Mouse (Mus musculus): ENCODE measurements around the gene Catsper2. TPM values are rescaled to one million over a fixed set of nuclear protein-coding genes. Genes with fewer than 3 reads are reported as not detected.
"Not testable (repeated sequence)": the region's sequence is repeated elsewhere in the genome, so short reads cannot be mapped to it uniquely, and the experiment has no call there.

The Catsper2 gene
- total RNA-seq, 2 experiments from 2014 or later, result 0.44 to 0.56 TPM

GRCm38 (mm10) chr2:121440834-121441605 lies 27.4 kb upstream of the Catsper2 start:
- no peak for ATAC-seq (replicated peaks; ENCODE audit: low FRiP score, low TSS enrichment, poor library complexity, severe bottlenecking)

GRCm38 (mm10) chr2:121439746-121440145 lies 26.2 kb upstream of the Catsper2 start:
- no peak for ATAC-seq (replicated peaks; ENCODE audit: low FRiP score, low TSS enrichment, poor library complexity, severe bottlenecking)

DNA sequence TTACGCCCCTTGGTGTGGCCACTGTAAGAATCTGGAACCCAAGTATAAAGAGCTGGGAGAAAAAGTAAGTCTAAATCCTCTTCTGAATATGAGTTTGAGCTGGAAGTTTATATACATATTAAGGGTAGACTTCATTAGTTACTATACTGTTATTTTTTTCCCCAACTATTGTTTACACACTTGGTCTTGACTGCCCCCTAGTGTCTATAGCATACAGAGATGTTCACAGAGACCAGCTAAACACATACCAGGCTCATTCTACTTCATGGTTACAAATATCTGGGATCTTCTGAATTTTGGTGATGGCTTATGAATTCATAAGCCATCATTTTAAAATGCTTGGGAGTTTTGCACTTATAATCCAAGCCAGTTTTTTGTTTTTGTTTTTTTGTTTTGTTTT lies 21.3 kb upstream of the Catsper2 start:
- peak; percentile 61; the same call in 1 of the 2 replicates for ATAC-seq (replicated peaks; ENCODE audit: low FRiP score, low TSS enrichment, poor library complexity, severe bottlenecking)

DNA sequence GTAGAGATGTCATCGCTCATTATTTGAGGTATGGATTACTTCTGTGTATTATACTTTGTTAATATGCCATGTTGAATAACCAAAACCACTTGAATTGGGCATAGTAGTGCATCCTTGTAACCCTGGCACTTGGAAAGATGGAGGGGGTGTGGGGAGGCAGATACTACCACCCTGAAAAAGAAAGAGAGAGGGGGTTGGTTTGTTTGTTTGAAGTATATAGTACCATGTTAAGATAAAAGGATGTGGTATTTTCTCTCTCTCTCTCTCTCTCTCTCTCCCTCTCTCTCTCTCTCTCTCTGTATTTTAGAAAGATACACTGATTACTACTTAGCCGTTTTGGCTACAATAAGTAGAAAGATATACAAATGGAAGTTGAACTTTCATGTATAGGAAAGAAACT lies 12.3 kb upstream of the Catsper2 start:
- no peak for ATAC-seq (replicated peaks; ENCODE audit: low FRiP score, low TSS enrichment, poor library complexity, severe bottlenecking)

DNA sequence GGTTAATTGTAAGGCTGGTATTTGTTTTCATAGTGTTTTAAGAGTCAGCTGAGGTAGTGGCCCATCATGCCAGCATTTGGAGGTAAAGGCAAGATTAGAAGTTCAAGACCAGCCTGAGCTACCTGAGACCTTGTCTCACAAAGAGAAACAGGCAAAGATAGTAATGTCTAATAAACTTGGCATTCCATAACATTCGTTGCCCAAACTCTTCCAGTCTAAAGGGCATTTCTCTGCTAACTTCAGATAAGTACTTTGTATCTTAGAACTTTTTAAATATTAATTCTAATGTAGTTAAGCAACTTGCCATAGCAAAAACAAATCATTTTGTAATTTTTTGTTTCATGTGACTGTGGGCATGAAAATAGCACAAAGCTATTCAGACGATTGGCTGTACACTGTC lies 9.6 kb upstream of the Catsper2 start:
- no peak for ATAC-seq (replicated peaks; ENCODE audit: low FRiP score, low TSS enrichment, poor library complexity, severe bottlenecking)

DNA sequence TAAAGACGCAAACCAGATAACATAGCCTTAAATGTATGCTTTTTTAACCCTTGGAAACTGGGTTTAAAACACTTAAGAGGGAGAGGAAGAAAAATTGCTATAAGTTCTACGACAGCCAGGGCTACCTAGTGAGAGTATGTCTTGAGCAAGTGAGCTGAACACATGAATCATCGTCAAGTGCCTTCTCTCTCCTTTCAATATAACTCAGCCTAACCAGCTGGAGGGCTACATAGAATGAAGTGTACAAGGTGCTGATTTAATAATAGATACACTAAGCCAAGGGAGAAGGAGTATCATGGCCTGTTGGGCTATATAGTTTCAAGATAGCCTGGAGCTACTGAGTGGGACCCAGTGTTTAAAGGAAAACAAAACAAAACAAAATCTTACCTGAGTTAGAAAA lies 4.9 kb upstream of the Catsper2 start:
- ATAC-seq (replicated peaks; ENCODE audit: low FRiP score, low TSS enrichment, poor library complexity, severe bottlenecking), result no peak

- ATAC-seq (replicated peaks; ENCODE audit: low FRiP score, low TSS enrichment, poor library complexity, severe bottlenecking), result no peak
Observed at GRCm38 (mm10) chr2:121416356-121416755, 2.8 kb upstream of the Catsper2 start.

DNA sequence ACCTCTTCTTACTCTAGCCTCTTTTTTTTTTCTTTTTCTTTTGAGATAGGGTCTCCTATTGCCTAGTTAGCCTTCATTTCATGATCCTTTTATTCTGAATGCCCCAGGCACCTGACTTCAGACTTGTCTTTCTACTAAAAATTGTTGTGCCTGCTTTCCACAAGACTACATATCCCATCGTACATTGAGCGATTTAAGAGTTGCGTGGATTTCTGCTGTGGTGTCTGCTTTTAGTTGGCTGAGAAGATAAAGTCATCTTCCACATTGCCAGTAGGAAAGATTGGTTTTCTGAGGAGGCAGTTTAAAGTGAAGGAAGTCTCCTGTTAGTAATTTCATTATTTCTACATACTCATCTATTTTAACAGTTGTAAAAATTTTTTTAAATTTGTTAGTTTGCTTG lies 2.0 kb upstream of the Catsper2 start:
- no peak for ATAC-seq (replicated peaks; ENCODE audit: low FRiP score, low TSS enrichment, poor library complexity, severe bottlenecking)

- ATAC-seq (replicated peaks; ENCODE audit: low FRiP score, low TSS enrichment, poor library complexity, severe bottlenecking), result no peak
Observed at GRCm38 (mm10) chr2:121415103-121415502, 1.5 kb upstream of the Catsper2 start.

- peak; percentile 29; the same call in 1 of the 2 replicates for ATAC-seq (replicated peaks; ENCODE audit: low FRiP score, low TSS enrichment, poor library complexity, severe bottlenecking)
Observed at GRCm38 (mm10) chr2:121414139-121414685, 620 bp upstream of the Catsper2 start.

GRCm38 (mm10) chr2:121412843-121413386 lies 677 bp downstream of the Catsper2 start:
- ATAC-seq (replicated peaks; ENCODE audit: low FRiP score, low TSS enrichment, poor library complexity, severe bottlenecking), result peak; percentile 39

DNA sequence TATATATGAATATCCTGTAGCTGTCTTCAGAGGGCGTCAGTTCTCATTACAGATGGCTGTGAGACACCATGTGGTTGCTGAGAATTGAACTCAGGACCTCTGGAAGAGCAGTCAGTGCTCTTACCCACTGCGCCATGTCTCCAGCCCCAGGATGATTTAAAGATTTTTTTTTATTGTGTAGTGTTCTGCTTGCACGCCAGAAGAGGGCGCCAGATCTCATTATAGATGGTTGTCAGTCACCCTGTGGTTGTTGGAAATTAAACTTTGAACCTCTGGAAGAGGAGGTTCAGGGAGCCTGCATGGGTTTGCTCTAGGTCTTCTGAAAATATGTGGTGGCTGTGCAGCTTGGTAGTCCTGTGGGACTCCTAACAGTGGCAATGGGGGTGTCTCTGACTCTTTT lies 5.4 kb downstream of the Catsper2 start:
- peak; percentile 62 for ATAC-seq (replicated peaks; ENCODE audit: low FRiP score, low TSS enrichment, poor library complexity, severe bottlenecking)

DNA sequence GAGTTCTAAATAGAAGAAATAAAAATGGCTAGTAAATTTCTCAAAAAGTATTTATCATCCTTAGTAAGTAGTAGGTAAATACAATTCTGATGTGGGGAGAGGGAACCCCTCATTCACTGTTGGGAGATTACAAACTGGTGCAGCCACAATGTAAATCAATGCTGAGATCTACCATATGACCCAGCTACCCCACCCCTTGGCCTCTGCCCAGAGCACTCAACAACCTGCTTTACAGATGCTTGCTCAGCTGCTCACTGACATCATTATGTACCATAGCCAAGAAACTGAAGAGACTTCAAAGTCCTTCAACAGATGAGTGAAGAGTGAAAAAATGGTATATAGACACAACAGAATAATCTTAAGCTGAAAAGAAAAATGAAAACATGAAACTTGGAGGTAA lies 10.3 kb downstream of the Catsper2 start:
- ATAC-seq (replicated peaks; ENCODE audit: low FRiP score, low TSS enrichment, poor library complexity, severe bottlenecking), result no peak

GRCm38 (mm10) chr2:121396624-121397023 lies 17.0 kb downstream of the Catsper2 start:
- peak; percentile 75 for ATAC-seq (replicated peaks; ENCODE audit: low FRiP score, low TSS enrichment, poor library complexity, severe bottlenecking)

GRCm38 (mm10) chr2:121386961-121387575 lies 26.5 kb downstream of the Catsper2 start, which contains the start of gene Strc:
Strc (minus strand) TSS chr2:121387168.
- not testable (repeated sequence) for ATAC-seq (replicated peaks; ENCODE audit: low FRiP score, low TSS enrichment, poor library complexity, severe bottlenecking)

DNA sequence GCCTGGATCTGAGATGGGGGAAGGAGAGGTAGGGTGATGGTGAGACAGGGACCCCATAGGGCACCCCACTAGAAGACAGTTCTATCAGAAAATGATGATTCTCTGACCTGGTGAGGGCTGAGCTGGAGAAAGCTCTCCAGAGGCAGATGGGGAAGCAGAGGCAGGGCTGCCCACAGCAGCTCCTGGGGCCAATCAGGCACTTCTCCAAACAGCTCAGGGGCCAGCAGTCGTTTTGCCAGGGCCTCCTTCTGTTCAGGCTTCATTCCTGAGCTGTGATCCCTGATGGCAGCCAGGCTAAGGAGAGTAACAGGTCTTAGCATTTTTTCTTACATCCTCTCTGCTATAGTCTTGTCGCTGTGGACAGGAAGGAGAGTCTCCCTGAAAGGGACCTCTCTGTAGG lies 38.8 kb downstream of the Catsper2 start:
- no peak for ATAC-seq (replicated peaks; ENCODE audit: low FRiP score, low TSS enrichment, poor library complexity, severe bottlenecking)

DNA sequence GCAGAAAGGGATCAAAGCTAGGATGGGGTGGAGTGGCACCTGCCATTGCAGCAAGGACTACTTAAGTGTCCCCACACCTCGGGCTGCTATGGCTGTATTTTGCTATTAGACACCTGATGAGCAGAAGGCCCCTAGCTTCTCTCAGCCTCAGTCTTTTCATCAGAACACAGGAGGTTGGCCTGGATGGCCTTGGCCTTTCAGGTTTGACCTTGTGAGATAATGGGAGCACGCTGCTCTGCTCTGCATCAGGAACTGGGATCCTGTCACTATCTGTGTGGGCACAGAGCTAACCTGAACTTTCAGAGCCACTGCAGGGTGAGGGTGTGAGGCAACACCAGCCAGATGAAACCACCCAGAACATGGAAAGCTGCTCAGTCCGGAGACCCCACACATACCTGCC lies 41.3 kb downstream of the Catsper2 start:
- no peak for ATAC-seq (replicated peaks; ENCODE audit: low FRiP score, low TSS enrichment, poor library complexity, severe bottlenecking)

- no peak for ATAC-seq (replicated peaks; ENCODE audit: low FRiP score, low TSS enrichment, poor library complexity, severe bottlenecking)
Observed at GRCm38 (mm10) chr2:121370921-121371320, 42.7 kb downstream of the Catsper2 start.

GRCm38 (mm10) chr2:121368831-121369230 lies 44.8 kb downstream of the Catsper2 start:
- no peak for ATAC-seq (replicated peaks; ENCODE audit: low FRiP score, low TSS enrichment, poor library complexity, severe bottlenecking)

- no peak for ATAC-seq (replicated peaks; ENCODE audit: low FRiP score, low TSS enrichment, poor library complexity, severe bottlenecking)
Observed at GRCm38 (mm10) chr2:121363656-121364055, 49.9 kb downstream of the Catsper2 start.

Measured in megakaryocyte-erythroid progenitor cell, adult 5-6 weeks (primary cell).